ENCODE assay signal across 8 mouse cellular contexts in the genomic region with DNA sequence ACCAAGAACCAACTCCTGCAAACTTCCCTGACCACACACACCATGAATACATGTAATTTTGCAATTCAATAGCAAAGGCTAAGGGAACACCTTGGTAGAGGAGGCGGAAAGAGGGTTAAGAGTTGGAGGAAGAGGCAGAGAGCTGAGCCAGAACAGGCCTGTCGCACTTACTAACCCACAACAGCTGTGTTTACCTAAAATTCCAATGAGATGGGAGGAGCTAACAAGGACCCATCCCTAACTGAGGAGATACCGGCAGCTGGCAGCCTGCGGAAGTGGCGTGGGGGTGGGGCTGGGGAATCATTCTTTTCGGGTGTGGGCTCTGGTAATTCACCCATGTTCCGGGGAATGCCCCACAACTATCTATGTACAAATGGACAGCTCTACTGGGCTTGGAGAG. TPM values are rescaled to one million over a fixed set of nuclear protein-coding genes. Genes with fewer than 3 reads are reported as not detected.
A peak's percentile ranks its signal among the peaks of the same experiment; 100 is the strongest.
DNase-seq lines count a peak whose midpoint lies in the region; ATAC-seq lines count a peak whose summit lies in the region.

No protein-coding gene starts in this region.

- no peak overlapping the region for H3K9ac ChIP-seq in kidney, embryonic 15.5 days
- no peak overlapping the region for H3K9ac ChIP-seq in intestine, embryonic 14.5 days (ENCODE audit: low read length)
- H3K9ac ChIP-seq in hindbrain, embryonic 16.5 days (ENCODE audit: low read depth, low read length) = no peak overlapping the region

- no peaks in the 10 kb centered on the region for H3K27me3 ChIP-seq in kidney, embryonic 15.5 days
- H3K27me3 ChIP-seq in intestine, embryonic 14.5 days (replicated peaks; ENCODE audit: control insufficient read depth, insufficient read depth, low read length) = no peaks in the 10 kb centered on the region
- H3K27me3 ChIP-seq in hindbrain, embryonic 16.5 days (replicated peaks; ENCODE audit: control insufficient read depth, insufficient read depth, low read length) = no peaks in the 10 kb centered on the region

- DNase-seq in kidney, postnatal 25 days = no peak
- peak; percentile 92 for DNase-seq in ZHBTc4 (ENCODE audit: low read depth, low spot score)
- peak; percentile 65 for DNase-seq in intestine, embryonic 14.5 days (ENCODE audit: low spot score)
- DNase-seq in lung, postnatal 10 days = peak; percentile 60
- no peak for DNase-seq in adrenal gland, postnatal 10 days
- no peak for DNase-seq in spleen, postnatal 14 days (ENCODE audit: low spot score in 2 of 2)

- ATAC-seq in kidney, embryonic 15.5 days (replicated peaks; ENCODE audit: low FRiP score) = peak; percentile 68
- peak; percentile 71 for ATAC-seq in intestine, embryonic 14.5 days (replicated peaks; ENCODE audit: low FRiP score, low TSS enrichment, low read depth)
- no peak for ATAC-seq in hindbrain, embryonic 16.5 days

- H3K4me2 ChIP-seq in kidney, embryonic 15.5 days = no peak overlapping the region
- peak overlapping the region; percentile 31 for H3K4me2 ChIP-seq in intestine, embryonic 14.5 days (ENCODE audit: low read length)
- no peak overlapping the region for H3K4me2 ChIP-seq in hindbrain, embryonic 16.5 days (ENCODE audit: low read length)

- no peak overlapping the region for H3K4me3 ChIP-seq in kidney, embryonic 15.5 days (replicated peaks)
- H3K4me3 ChIP-seq in intestine, embryonic 14.5 days (ENCODE audit: low read depth, low read length) = no peak overlapping the region
- no peak overlapping the region for H3K4me3 ChIP-seq in hindbrain, embryonic 16.5 days (ENCODE audit: low read length)

- no peaks in the 10 kb centered on the region for H3K36me3 ChIP-seq in kidney, embryonic 15.5 days
- H3K36me3 ChIP-seq in intestine, embryonic 14.5 days (ENCODE audit: control insufficient read depth, insufficient read depth, low read length) = no peaks in the 10 kb centered on the region
- no peaks in the 10 kb centered on the region for H3K36me3 ChIP-seq in hindbrain, embryonic 16.5 days (ENCODE audit: control insufficient read depth, insufficient read depth, low read length)

- no peaks in the 10 kb centered on the region for H3K9me3 ChIP-seq in kidney, embryonic 15.5 days (replicated peaks)
- no peaks in the 10 kb centered on the region for H3K9me3 ChIP-seq in intestine, embryonic 14.5 days (ENCODE audit: control insufficient read depth, low read length)
- no peaks in the 10 kb centered on the region for H3K9me3 ChIP-seq in hindbrain, embryonic 16.5 days (ENCODE audit: control insufficient read depth, low read length)

- no peak overlapping the region for H3K27ac ChIP-seq in kidney, embryonic 15.5 days
- peak overlapping the region; percentile 20; the same call in 1 of the 2 replicates for H3K27ac ChIP-seq in intestine, embryonic 14.5 days (ENCODE audit: low read depth)
- H3K27ac ChIP-seq in hindbrain, embryonic 16.5 days (ENCODE audit: low read depth, low read length) = no peak overlapping the region

- peaks cover 5% of the 10 kb centered on the region for H3K4me1 ChIP-seq in kidney, embryonic 15.5 days
- peaks cover 5% of the 10 kb centered on the region for H3K4me1 ChIP-seq in intestine, embryonic 14.5 days (replicated peaks; ENCODE audit: control insufficient read depth, insufficient read depth, low read length)
- H3K4me1 ChIP-seq in hindbrain, embryonic 16.5 days (ENCODE audit: control insufficient read depth, insufficient read depth, low read depth, low read length) = no peaks in the 10 kb centered on the region

- 25% methylated on average over 7 of the region's 7 CpGs for WGBS in kidney, embryonic 15.5 days
- WGBS in intestine, embryonic 14.5 days = 13% methylated on average over 7 of the region's 7 CpGs
- 41% methylated on average over 7 of the region's 7 CpGs for WGBS in hindbrain, embryonic 16.5 days

RNA-seq across cellular contexts. Expression of gene Cfap300, which starts 7.1 kb away (rescaled TPM):
- 11.2 and 12.0 TPM in 2 replicates for polyA plus RNA-seq in kidney, embryonic 15.5 days (2015; fragmentation: Nextera tagmentation; extraction: Ambion mirVana)
- polyA plus RNA-seq in intestine, embryonic 14.5 days (2014; fragmentation: Nextera tagmentation; extraction: Ambion mirVana) = 9.5 and 12.3 TPM in 2 replicates
- 1 to 10 TPM; 4.8 to 7.1 TPM for total RNA-seq in adrenal gland, postnatal 10 days (2021)
- polyA plus RNA-seq in hindbrain, embryonic 16.5 days (2015; fragmentation: Nextera tagmentation; extraction: Ambion mirVana) = 13.5 and 16.9 TPM in 2 replicates

RNA-seq across cellular contexts. Expression of gene Yap1, which starts 31.1 kb away (rescaled TPM):
- polyA plus RNA-seq in kidney, embryonic 15.5 days (2015; fragmentation: Nextera tagmentation; extraction: Ambion mirVana) = 38.0 and 40.0 TPM in 2 replicates
- 29.3 and 30.9 TPM in 2 replicates for polyA plus RNA-seq in intestine, embryonic 14.5 days (2014; fragmentation: Nextera tagmentation; extraction: Ambion mirVana)
- 10 to 100 TPM; 64.3 to 69.4 TPM for total RNA-seq in adrenal gland, postnatal 10 days (2021)
- 6.7 and 9.8 TPM in 2 replicates for polyA plus RNA-seq in hindbrain, embryonic 16.5 days (2015; fragmentation: Nextera tagmentation; extraction: Ambion mirVana)

Comparison
In these comparisons a context has a peak if more than half of its experiments do, and no peak if none do; other contexts are left out.
1. DNase-seq: peak in ZHBTc4 (single experiment), intestine, embryonic 14.5 days (single experiment) and lung, postnatal 10 days (single experiment); none in kidney, postnatal 25 days (0 of 2), adrenal gland, postnatal 10 days (single experiment) and spleen, postnatal 14 days (0 of 2).